Mouse (Mus musculus): Measurements from ENCODE around the gene Nme7.

Gene Nme7

GRCm38 (mm10) chr1:164440708-164441407 is 136.9 kb downstream of the Nme7 start:
- DNase-seq = no peak

GRCm38 (mm10) chr1:164441408-164441974 is 137.6 kb downstream of the Nme7 start:
- DNase-seq = no peak

GRCm38 (mm10) chr1:164445620-164446162 is 141.8 kb downstream of the Nme7 start:
- DNase-seq = no peak

- no peak for DNase-seq
These were observed 142.6 kb downstream of the Nme7 start for GRCm38 (mm10) chr1:164446535-164446934.

GRCm38 (mm10) chr1:164447521-164447920 is 143.6 kb downstream of the Nme7 start:
- no peak for DNase-seq

GRCm38 (mm10) chr1:164449626-164450025 is 145.7 kb downstream of the Nme7 start:
- no peak for DNase-seq

GRCm38 (mm10) chr1:164450231-164450630 is 146.3 kb downstream of the Nme7 start:
- no peak for DNase-seq

- DNase-seq = no peak
These were observed 146.7 kb downstream of the Nme7 start for GRCm38 (mm10) chr1:164450644-164451043.

- no peak for DNase-seq
These were observed 147.4 kb downstream of the Nme7 start for GRCm38 (mm10) chr1:164451346-164451745.

GRCm38 (mm10) chr1:164452580-164452979 is 148.7 kb downstream of the Nme7 start:
- no peak for DNase-seq

GRCm38 (mm10) chr1:164453146-164453545 is 149.2 kb downstream of the Nme7 start:
- no peak for DNase-seq

- DNase-seq = no peak
These were observed 149.8 kb downstream of the Nme7 start for GRCm38 (mm10) chr1:164453739-164454138.

GRCm38 (mm10) chr1:164454747-164455400 is 151.0 kb downstream of the Nme7 start:
- peak; percentile 66 to 71 for DNase-seq

- peak; percentile 68 to 73 for DNase-seq
These were observed 151.7 kb downstream of the Nme7 start for GRCm38 (mm10) chr1:164455614-164456013.

- DNase-seq = peak; percentile 67 to 71
These were observed 152.1 kb downstream of the Nme7 start for GRCm38 (mm10) chr1:164456065-164456464.

GRCm38 (mm10) chr1:164456731-164457130 is 152.8 kb downstream of the Nme7 start:
- DNase-seq = peak; percentile 56 to 64

- peak; percentile 88 to 89 for DNase-seq
These were observed 153.8 kb downstream of the Nme7 start for GRCm38 (mm10) chr1:164457531-164458244.

GRCm38 (mm10) chr1:164458245-164458613 is 154.3 kb downstream of the Nme7 start, which contains the start of gene Atp1b1:
Atp1b1 (minus strand) TSS chr1:164458355.
- peak; percentile 95 to 97 for DNase-seq

- peak in 1 of 2 experiments; percentile 71 for DNase-seq
These were observed 154.7 kb downstream of the Nme7 start for GRCm38 (mm10) chr1:164458621-164459051.

- peak in 1 of 2 experiments; percentile 33 for DNase-seq
These were observed 155.4 kb downstream of the Nme7 start for GRCm38 (mm10) chr1:164459127-164459905.

- DNase-seq = no peak
These were observed 157.2 kb downstream of the Nme7 start for GRCm38 (mm10) chr1:164460921-164461697.

Data from cerebellum, postnatal 10 days (tissue).